Mouse (Mus musculus): ENCODE measurements around the gene Esrrb.

Esrrb gene

DNA sequence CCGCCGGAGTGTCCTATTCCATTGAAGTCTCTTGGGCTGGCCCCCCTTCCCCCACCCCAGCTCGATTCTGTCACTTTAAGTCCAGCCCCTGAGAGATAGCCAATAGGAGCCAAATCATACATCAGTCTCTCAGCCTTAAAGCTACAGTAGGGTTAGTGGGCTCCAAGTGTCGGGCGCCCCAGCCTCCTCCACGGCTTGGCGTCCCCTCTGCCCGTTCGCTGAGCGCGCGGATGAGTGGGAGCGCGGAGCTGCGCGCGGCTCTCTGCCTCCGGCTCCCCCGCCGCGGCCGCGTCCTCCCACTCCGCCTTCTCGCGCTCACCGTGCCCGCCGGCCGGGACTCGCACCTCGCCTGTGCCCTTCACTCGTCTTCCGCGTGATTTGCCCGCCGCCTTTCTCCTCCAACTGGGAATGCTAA is 60.6 kb downstream of the Esrrb start:
- no peak for DNase-seq (ENCODE audit: low spot score in 2 of 2)

DNA sequence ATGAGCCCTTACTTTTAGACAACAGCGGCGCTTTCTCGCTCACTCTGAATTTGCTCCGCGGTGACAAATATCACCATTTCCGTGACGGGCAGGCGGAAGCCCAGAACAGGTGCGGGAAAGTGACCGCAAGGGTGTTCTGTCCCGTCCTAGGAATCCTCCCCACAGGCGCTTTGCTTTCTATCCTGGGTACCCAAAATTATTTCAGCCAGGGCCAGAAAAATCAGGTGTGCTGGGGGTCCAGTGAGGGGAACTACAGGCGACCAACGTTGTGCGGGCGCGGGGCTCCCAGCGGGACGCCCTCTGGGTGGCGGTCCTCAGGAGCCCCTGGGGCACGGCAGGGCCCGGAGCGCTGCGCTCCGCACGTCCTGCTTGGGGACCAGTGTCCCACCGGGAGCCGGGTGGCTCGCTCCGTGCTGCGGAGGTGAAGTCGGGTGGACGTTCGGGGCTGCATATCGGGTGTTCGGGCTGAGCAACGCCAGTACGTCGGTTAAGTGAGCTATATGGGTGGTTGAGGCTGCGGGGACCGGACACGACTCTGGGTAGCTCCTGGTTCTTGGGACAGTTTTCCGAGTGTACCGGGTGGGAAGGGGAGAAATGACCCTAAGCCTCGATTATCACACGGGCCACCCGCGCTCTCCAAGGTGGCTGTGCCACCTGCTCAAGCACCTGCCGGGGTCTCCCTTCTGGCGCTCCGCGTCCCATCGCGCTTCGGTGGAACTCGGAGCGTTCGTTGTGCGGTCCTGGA is 61.4 kb downstream of the Esrrb start:
- DNase-seq (ENCODE audit: low spot score in 2 of 2) = no peak

DNA sequence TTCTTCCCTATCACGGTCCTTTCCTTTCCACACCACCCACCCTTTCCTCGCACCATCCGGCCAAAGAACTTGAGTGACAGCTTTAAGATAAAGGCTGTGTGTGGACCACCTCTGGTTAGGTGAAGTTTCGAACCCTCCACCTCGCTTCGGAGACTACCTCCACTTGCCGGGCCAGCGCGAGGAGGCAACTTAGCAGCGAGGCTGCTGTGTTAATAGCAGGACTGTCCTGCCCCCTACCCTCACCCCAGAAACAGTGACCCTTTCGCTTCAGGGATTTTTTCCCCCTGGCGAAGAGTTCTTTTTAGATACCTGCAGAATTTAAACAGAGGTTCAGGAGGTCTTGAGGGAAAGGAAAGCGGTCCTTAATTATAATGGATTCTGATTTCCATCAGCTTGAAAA is 62.2 kb downstream of the Esrrb start:
- DNase-seq (ENCODE audit: low spot score in 2 of 2) = no peak

DNA sequence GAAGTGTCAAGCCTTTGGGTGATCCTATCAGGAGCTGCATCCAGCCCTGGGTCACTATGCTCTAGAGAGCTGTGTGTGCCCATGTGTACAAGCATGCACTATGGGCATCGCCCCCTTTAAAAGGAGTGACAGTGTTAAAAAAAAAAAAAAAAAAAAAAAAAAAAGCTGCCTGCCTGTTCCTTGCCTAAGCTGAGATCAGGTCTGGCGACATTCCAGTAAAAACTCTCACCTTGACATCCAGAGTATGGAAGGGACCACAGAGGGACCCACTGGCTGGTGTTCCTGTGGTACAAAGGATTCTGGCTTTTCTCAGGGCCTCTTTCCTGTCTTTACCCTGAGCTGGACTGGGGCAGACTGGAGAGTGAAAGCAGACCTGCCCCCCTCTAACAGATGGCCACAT is 66.7 kb downstream of the Esrrb start:
- no peak for DNase-seq (ENCODE audit: low spot score in 2 of 2)

DNA sequence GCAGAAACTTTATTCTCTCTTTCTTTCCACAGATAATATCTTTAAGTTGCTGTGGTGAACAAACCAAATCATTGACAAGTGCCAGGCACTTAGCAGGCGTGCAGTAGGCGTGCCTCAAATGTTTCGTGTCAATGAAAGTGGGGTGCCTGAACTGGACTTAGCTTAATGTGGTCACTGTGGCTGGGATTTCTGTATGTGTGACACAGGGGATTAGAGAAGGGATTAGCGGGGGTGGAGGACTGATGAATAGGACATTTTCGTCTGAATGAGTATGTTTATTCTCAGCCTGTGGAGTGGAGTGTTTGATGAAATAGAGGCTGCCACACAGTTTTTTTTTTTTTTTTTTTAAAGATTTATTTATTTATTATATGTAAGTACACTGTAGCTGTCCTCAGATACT is 70.8 kb downstream of the Esrrb start:
- DNase-seq (ENCODE audit: low spot score in 2 of 2) = no peak

DNA sequence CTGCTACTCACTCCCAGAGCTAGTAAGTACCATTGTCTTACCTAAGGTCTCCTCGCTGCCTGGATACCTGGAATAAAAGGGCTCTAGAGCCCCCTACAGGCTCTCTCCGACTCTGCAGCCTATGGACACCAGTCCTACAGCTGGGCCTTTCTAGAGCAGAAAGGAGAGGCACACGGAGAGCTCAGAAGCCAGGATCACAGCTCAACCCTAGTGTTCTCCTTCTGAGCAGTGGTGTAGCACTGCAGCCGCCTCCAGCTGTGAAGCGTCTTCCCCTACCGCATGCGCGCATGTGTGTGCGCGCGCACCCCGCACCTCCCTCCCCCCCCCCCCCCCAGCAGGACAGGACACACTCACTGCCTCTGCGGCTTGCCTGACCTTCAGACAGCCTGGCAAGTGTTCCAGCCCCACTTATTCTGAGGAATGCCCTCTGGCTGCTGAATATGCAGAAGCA is 72.5 kb downstream of the Esrrb start:
- DNase-seq (ENCODE audit: low spot score in 2 of 2) = no peak

DNA sequence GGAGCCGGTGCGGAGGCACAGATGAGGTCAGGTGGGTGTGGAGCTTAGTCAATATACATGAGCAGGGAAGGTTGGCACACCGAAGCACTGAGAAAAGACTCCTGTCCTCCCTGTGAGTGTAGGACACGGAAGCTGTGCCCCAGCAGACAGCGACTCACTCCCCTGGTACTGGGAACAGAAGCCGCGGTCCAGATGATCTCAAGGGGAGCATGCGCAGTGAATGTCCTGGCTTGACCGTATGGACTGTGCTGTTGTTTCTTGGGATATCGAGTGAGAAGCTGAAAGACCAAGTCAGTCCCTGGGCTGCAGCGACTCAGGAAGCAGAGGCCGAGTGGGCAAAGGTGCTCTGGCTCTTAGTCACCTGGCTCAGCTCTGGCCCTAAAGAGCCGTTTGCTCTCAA is 74.7 kb downstream of the Esrrb start:
- DNase-seq (ENCODE audit: low spot score in 2 of 2) = no peak

DNA sequence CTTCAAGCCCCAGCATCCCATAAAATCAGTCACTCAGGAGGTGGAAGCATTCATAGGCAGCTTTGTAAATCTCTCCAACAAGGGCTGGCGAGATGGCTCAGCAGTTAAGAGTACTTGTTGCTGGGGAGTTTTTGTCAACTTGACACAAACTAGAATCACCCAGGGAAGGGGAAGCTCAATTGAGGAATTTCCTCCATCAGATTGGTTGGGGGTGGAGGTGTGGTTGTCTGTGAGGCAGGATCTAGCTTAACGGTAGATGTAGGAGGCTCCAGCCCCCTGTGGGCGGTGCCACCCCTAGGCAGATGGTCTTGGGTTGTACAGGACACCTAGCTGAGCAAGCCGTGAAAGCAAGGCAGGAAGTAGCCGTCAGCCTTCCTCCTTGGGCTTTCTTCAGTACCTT is 89.9 kb downstream of the Esrrb start:
- DNase-seq (ENCODE audit: low spot score in 2 of 2) = no peak

DNA sequence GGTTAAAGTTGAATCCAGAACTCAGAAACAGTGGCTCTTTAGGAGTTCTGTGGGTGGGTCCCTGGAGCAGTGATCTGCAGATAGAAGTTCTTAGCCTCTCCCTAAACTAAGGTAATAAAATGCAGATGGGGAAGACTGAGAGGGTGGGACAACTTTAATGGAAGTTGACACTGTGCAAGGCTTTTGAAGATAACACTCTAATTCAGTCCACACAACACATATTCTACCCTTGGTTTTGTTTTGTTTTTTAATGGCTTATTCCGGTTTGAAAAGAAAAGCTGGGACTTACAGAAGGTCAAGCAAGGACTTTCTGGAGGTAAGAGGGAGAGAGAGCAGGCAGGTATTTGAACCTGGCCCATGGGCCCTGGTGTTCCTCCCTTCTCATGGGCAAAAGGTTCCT is 94.1 kb downstream of the Esrrb start:
- DNase-seq (ENCODE audit: low spot score in 2 of 2) = no peak

DNA sequence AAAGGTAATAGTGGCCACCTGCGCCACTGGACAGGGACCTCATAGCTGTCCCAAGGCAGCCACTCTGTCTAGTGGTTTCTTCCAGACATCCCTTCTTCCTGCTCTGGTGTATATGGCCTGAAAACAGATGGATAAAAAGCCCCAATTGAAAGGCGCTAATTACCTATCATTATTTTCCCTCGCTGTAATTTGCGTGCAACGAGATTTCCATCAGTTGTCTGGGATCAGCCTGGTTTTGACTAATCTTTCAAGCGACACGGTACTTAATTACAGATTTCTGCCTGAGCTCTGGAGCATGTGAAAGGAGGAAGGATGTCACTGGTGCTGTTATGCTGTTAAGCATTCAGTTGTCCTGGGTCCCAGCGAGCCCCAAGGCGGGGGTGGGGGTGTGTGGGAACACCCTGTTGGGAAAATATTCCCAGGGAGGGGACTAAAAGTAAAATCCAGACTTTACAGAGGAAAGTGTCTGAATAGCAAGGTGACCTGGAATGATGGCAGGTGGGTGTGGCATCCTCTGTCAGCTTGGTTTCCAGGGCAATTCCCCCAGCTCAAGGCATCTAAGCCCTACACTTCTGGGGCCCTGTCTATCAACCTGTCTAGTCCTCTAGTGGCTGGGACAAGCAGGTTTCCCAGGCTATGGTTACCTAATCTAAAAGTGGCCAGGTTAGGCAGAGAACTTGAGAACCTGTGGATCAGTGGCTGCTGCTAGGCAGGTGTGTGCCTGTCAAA is 102.0 kb downstream of the Esrrb start:
- DNase-seq (ENCODE audit: low spot score in 2 of 2) = no peak

DNA sequence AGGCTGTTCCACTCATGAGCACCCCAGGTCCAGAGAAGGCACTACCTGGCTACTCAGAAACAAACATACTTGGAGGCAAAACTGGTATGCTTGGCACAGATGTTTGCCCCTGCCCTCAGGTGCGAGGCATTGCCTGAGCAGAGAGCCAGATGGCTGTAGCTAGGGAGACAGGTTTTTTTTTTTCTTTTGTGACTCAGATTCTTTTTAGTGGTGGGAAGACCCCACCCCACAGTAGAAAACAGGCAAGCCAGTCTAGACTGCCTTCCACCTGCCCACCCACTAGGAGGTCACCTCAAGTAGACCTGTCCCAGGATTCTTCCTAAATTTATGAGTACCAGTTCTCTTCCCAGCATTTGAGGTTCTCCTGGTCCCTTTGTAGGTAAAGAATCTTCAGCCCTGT is 103.5 kb downstream of the Esrrb start:
- DNase-seq (ENCODE audit: low spot score in 2 of 2) = no peak

DNA sequence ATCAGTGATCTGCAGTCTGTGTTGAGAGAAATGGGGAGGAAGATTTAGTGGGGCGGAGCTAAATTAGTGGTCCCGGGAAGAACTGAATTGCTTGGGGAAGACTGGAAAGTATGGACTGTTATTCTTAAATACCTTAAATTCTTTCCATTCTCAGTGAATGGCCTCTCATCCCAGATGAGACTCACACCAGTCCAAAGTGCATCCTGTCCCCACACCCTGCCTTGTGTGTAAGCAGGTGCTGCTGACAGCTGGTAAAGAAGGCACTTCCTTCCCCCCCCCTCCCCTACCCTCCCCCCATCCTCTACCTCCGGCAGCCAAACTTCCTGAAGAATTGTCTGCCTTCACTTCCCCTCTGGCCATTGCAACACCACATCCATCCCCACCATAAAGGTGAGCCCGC is 105.3 kb downstream of the Esrrb start:
- no peak for DNase-seq (ENCODE audit: low spot score in 2 of 2)

DNA sequence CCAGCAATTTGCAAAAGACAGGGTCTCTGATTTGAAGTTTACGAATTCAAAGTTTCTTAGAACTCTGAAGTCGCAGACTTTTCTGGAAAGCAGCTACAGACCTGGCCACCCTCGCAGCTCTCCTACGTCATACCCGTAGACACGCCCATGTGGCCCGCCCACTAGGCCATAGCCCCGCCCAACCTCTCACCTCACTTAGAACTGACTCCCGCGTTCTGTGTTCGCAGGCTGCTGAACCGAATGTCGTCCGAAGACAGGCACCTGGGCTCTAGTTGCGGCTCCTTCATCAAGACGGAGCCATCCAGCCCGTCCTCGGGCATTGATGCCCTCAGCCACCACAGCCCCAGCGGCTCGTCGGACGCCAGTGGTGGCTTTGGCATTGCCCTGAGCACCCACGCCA is 109.0 kb downstream of the Esrrb start:
- DNase-seq (ENCODE audit: low spot score in 2 of 2) = no peak

DNA sequence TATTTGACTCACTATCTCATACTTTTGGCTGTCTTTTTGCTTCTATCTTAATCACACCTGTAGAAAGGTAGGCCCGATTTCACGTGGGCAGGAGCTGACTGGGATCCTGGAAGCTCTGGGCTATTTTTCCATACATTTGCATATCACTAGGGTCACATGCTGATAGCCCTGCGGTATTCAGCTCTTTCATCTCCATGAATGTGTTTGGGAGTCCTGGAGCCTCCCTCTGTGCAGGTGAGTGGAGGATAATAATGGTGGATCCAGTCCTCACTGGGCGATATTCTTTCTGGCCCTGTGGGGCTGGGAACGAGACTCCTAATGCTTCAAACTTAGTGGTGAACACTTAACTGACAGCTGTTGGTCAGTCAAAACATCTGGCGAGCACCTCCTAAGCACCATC is 110.0 kb downstream of the Esrrb start:
- no peak for DNase-seq (ENCODE audit: low spot score in 2 of 2)

DNA sequence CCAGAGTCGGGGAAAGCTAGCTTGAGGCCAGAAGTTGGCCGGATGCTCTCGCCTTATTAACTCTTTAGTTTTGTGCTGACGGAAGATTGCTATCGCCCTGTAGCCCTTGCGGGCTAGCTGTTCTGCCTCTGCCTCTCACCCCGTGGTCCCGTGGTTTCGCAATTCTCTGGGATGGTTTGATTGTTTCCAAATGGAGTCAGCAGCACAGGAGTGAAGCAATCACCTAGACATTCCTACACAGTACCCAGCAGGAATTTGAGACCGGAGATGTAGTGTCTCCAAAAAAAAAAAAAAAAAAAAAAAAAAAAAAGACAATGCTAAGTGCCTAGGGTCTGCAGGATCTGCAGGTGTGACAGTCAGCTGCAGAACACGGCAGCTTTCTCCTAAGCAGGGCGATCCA is 112.7 kb downstream of the Esrrb start:
- DNase-seq (ENCODE audit: low spot score in 2 of 2) = no peak

DNA sequence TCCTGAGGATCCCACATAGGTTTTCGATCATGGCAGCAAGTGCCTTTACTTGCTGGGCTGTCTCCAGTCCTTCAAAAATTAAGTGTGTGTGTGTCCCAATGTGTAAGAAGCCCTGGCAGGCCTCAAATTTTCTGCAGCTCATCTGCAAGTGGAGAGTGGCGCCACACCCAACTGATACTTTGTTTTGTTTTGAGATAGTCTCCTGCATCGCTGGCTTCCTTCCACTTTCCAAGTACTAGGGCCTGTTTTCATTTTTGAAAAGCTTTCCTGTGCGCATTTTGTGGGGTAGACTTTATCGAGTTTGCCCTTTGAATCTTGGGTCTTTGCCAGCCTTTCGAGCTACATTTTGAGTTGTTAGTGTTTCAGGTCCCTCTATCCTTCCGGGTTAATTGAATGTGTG is 115.1 kb downstream of the Esrrb start:
- DNase-seq (ENCODE audit: low spot score in 2 of 2) = no peak

DNA sequence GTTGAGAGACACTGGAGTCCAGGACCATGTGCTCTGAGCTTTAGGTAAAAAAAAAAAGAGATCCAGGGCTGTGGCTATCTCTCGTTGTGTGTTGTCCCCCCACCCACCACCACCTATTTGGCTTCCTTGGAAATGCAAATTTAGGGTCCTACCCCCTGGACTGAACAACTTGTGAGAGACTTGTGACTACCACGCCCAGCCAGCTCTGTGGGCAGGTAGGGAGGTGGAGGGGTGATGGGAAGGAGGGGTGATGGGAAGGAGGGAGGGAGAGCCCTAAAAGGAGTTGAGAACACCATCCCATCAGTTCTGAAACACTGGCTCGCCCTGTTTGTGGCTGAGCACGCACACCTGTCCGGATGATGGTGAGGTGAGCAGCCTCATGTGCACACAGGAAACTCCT is 118.0 kb downstream of the Esrrb start:
- DNase-seq (ENCODE audit: low spot score in 2 of 2) = no peak

DNA sequence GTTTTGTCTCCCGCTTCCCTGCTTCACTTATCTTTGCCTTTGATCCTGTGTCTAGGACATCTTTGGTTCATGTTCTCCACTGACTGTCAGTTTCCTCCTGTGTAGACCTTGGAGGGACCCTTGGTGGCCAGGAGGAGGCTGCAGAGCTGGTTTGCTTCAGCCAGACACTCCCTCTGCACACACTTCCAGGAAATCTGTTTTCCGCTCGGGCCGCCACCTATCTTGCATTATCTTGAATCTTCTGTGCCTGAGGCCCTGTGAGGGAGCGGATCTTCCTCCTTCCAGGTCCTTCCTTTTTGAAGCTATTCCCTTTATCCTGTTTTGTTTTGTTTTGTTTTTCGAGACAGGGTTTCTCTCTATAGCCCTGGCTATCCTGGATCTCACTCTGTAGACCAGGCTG is 121.1 kb downstream of the Esrrb start:
- DNase-seq (ENCODE audit: low spot score in 2 of 2) = no peak

DNA sequence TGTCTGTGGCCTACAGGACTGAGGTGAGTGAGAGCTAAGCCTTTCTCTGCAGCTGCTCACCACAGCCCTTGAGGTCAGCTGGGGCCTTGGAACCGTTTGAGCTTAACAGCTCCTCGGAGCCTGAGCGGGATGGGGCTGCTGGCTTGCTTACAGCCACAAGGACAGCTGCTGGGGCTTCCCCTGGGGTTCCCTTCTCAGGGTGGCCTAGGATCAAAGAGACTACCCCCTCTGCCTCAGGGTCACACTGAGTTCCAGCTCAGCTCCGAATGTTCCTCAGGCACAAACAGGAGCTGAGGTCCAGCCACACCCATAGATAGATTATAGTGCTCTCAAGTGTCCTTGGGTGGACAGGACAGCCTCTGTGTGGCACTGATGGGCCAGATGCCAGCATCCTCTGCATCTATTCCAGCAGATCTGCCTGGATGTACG is 122.5 kb downstream of the Esrrb start:
- DNase-seq (ENCODE audit: low spot score in 2 of 2) = no peak

DNA sequence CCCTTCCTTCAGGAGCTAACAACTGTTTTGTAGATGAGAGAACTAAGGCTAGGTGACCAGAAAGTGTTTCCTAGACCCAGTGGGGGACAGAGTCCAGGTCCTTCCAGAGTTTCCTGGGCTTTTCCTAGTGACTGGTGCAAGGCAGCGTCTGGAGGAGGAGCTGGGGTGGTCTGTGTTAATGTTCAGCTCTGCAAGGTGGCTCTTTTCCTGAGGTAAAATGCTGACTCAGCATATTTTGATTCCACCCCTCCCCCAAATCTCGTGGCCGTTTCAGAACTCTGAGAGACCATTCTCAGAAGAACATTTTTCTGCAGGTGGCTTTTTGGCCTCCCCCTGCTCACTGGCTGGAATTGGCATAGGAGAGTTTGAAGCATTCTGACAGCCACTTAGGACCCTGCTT is 127.1 kb downstream of the Esrrb start:
- no peak for DNase-seq (ENCODE audit: low spot score in 2 of 2)

DNA sequence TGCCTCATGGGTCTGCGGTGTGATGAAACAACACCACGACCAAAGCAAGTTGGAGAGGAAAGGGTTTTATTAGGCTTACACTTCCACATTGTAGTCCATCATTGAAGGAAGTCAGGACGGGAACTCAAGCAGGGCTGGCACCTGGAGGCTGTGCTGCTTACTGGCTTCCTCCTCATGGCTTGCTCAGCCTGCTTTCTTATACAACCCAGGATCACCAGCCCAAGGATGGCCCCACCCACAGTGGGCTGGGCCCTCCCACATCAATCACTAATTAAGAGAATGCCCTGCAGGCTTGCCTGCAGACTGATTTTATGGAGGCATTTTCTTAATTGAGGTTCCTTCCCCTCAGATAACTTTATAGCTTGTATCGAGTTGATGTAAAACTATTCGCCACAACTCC is 129.1 kb downstream of the Esrrb start:
- DNase-seq (ENCODE audit: low spot score in 2 of 2) = no peak

DNA sequence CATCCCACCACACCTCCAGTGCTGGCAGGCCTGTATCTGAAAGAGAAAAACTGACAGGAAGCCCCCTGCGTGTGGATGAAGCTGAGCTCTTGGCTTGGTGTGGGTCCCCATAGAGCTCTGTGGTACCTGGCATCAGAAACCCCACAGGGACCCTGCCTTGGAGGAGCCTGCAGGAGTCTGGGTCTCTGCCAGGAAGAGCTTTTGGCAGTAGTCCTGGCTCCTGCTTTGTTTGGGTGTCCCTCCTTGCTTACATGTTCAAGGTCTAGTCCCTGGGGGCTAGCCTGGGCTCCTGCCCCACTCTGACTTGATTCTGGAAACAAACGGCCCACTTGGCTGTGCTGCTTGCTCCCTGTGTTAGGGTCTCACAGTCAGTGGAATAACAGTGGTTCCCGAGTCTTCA is 130.6 kb downstream of the Esrrb start:
- no peak for DNase-seq (ENCODE audit: low spot score in 2 of 2)

DNA sequence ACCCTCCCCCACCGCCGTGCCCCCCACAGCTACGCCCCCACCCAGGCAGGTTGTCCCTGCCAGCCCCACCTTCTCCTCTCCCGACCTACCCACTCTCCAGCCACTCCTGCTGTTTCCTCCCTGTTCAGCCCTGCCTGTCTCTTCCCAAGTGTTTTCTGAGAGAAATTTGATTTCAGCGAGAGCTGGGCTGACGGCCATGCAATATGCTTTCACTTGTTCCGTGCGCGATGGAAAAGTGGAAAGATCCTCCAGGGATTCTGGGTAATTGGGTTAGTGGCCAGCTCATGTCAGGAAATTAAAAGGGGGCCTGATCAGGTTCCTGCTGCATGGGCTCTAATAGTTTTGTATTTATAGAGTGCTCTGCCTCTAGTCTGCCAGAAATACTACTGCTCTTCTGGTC is 131.9 kb downstream of the Esrrb start:
- DNase-seq (ENCODE audit: low spot score in 2 of 2) = no peak

DNA sequence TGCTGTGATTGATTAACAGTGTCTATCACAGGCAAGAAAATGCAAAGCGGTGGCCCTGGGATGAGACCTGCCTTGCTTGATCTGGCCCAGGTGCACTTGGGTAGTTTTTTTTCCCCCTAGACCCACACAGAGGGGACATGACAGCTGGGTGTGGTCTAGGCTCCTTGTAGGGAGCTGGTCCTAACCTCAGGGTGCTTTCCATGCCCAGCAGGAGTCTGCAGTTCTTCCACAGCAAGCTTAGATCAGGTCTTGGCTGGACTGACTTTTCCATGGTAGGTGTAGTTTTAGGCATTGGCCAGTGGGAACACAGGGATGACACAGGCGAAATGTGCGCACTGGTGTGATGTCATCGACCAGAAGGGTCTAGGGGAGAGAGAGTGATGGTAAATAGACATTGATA is 136.2 kb downstream of the Esrrb start:
- DNase-seq (ENCODE audit: low spot score in 2 of 2) = no peak
